Comparison of ENCODE assay signal across 9 mouse cellular contexts in the genomic region with DNA sequence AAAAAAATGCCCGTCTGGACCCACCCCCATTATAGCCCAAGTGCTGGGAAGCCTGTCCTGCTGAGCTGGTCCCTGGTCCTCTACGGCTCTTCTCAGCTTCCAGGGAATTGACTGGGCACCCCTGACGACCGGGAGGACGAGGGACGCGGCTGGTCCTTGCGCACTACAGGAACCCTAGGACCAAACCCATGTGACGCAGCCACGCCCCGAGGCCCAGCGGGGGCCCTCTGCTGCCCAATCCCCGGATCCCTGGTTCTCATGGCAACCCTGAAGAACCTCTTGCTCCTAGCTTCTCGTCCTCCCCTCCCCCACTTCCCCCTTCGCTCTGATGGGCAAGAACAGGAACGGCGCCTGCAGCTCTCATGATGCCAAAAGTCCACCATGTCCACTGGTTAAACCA. TPM values are rescaled to one million over a fixed set of nuclear protein-coding genes. Genes with fewer than 3 reads are reported as not detected.
A peak's percentile ranks its signal among the peaks of the same experiment; 100 is the strongest.
DNase-seq lines count a peak whose midpoint lies in the region; ATAC-seq and TF ChIP-seq lines count a peak whose summit lies in the region.
"Had no signal": no experiment of that assay in that cellular context is flagged by ENCODE, and none has a peak within 500 bp of the region (broad histone marks: within the 10 kb centered on the region; RNA-seq: fewer than 3 reads in every experiment).

No protein-coding gene starts in this region.

- H3K27me3 ChIP-seq in embryonic facial prominence, embryonic 10.5 days (replicated peaks; ENCODE audit: low read depth, poor library complexity, severe bottlenecking), result peaks cover 100% of the 10 kb centered on the region
- H3K27me3 ChIP-seq in intestine, embryonic 14.5 days (replicated peaks; ENCODE audit: control insufficient read depth, insufficient read depth, low read length), result peaks cover 87% of the 10 kb centered on the region
- H3K27me3 ChIP-seq in liver, postnatal 0 days (ENCODE audit: insufficient read depth, low read length), result peaks cover 41% of the 10 kb centered on the region
- H3K27me3 ChIP-seq in stomach, postnatal 0 days (ENCODE audit: control insufficient read depth, insufficient read depth, low read length), result peaks cover 9% of the 10 kb centered on the region; the same call in 1 of the 2 replicates

- H3K9me3 ChIP-seq in embryonic facial prominence, embryonic 10.5 days, result peaks cover 62% of the 10 kb centered on the region
- H3K9me3 ChIP-seq in intestine, embryonic 14.5 days (ENCODE audit: control insufficient read depth, low read length), result peaks cover 43% of the 10 kb centered on the region
- peaks cover 4% of the 10 kb centered on the region; the same call in 1 of the 2 replicates for H3K9me3 ChIP-seq in liver, postnatal 0 days (ENCODE audit: low read length)
- peaks cover 14% of the 10 kb centered on the region; the same call in 1 of the 2 replicates for H3K9me3 ChIP-seq in stomach, postnatal 0 days (ENCODE audit: control insufficient read depth, low read length)

- no peak for TF ChIP-seq CTCF in liver, postnatal 0 days (IDR thresholded peaks at IDR 0.05; ENCODE audit: low read depth)
- no peak for TF ChIP-seq CTCF in stomach, postnatal 0 days (IDR thresholded peaks at IDR 0.05; ENCODE audit: low read depth)

- no peak for TF ChIP-seq EP300 in liver, postnatal 0 days (IDR thresholded peaks at IDR 0.05; ENCODE audit: low read depth)
- no peak for TF ChIP-seq EP300 in stomach, postnatal 0 days (optimal IDR thresholded peaks at IDR 0.05)

- peaks cover 99% of the 10 kb centered on the region for H3K36me3 ChIP-seq in embryonic facial prominence, embryonic 10.5 days (replicated peaks)
- H3K36me3 ChIP-seq in intestine, embryonic 14.5 days (ENCODE audit: control insufficient read depth, insufficient read depth, low read length), result peaks cover 51% of the 10 kb centered on the region
- no peaks in the 10 kb centered on the region for H3K36me3 ChIP-seq in liver, postnatal 0 days (replicated peaks; ENCODE audit: insufficient read depth, low read length)
- H3K36me3 ChIP-seq in stomach, postnatal 0 days (ENCODE audit: control insufficient read depth, insufficient read depth, low read length), result no peaks in the 10 kb centered on the region

- no peak overlapping the region for H3K27ac ChIP-seq in embryonic facial prominence, embryonic 10.5 days (replicated peaks)
- no peak overlapping the region for H3K27ac ChIP-seq in intestine, embryonic 14.5 days (ENCODE audit: low read depth)
- H3K27ac ChIP-seq in liver, postnatal 0 days (ENCODE audit: low read depth), result no peak overlapping the region
- no peak overlapping the region for H3K27ac ChIP-seq in stomach, postnatal 0 days (replicated peaks)
- H3K27ac ChIP-seq: macrophage had no signal

- no peak overlapping the region for H3K9ac ChIP-seq in intestine, embryonic 14.5 days (ENCODE audit: low read length)
- H3K9ac ChIP-seq in liver, postnatal 0 days (replicated peaks), result no peak overlapping the region
- no peak overlapping the region for H3K9ac ChIP-seq in stomach, postnatal 0 days (ENCODE audit: low read length)

- WGBS in embryonic facial prominence, embryonic 10.5 days, result 55% methylated on average over 17 of the region's 17 CpGs
- 68% methylated on average over 17 of the region's 17 CpGs for WGBS in intestine, embryonic 14.5 days
- 52% methylated on average over 17 of the region's 17 CpGs for WGBS in liver, postnatal 0 days (ENCODE audit: insufficient replicate concordance)
- WGBS in stomach, postnatal 0 days, result 51% methylated on average over 17 of the region's 17 CpGs

- H3K4me2 ChIP-seq in intestine, embryonic 14.5 days (ENCODE audit: low read length), result 0 out of 2 replicates have a peak overlapping the region, but pooled peaks have one; percentile 30
- peak overlapping the region; percentile 37; the same call in 1 of the 2 replicates for H3K4me2 ChIP-seq in liver, postnatal 0 days (ENCODE audit: low read depth, low read length)
- peak overlapping the region; percentile 45; the same call in 1 of the 2 replicates for H3K4me2 ChIP-seq in stomach, postnatal 0 days (replicated peaks; ENCODE audit: low read depth)

- DNase-seq in kidney, postnatal 10 days, result peak; percentile 23
- no peak for DNase-seq in kidney, adult 8-10 months
- DNase-seq in embryonic facial prominence, embryonic 10.5 days (ENCODE audit: low spot score), result peak; percentile 27
- DNase-seq in intestine, embryonic 14.5 days (ENCODE audit: low spot score), result no peak
- DNase-seq in liver, postnatal 0 days, result no peak
- no peak for DNase-seq in stomach, postnatal 0 days (ENCODE audit: low spot score)
- no peak for DNase-seq in thymus, adult 18-20 months
- no peak for DNase-seq in lung, postnatal 10 days

- 0 out of 2 replicates have a peak, but pooled peaks cover 3% of the 10 kb centered on the region for H3K4me1 ChIP-seq in embryonic facial prominence, embryonic 10.5 days
- no peaks in the 10 kb centered on the region for H3K4me1 ChIP-seq in intestine, embryonic 14.5 days (replicated peaks; ENCODE audit: control insufficient read depth, insufficient read depth, low read length)
- H3K4me1 ChIP-seq in liver, postnatal 0 days (ENCODE audit: insufficient read depth), result peaks cover 3% of the 10 kb centered on the region; the same call in 1 of the 2 replicates
- no peaks in the 10 kb centered on the region for H3K4me1 ChIP-seq in stomach, postnatal 0 days (replicated peaks; ENCODE audit: control insufficient read depth, insufficient read depth)

- ATAC-seq in intestine, embryonic 14.5 days (replicated peaks; ENCODE audit: low FRiP score, low TSS enrichment, low read depth), result no peak; the same call in 1 of the 2 replicates
- no peak for ATAC-seq in liver, postnatal 0 days
- 0 out of 2 replicates have a peak, but pooled peaks have one; percentile 1 for ATAC-seq in stomach, postnatal 0 days (ENCODE audit: low FRiP score, low TSS enrichment)

- H3K4me3 ChIP-seq in embryonic facial prominence, embryonic 10.5 days, result peak overlapping the region; percentile 44; the same call in 1 of the 2 replicates
- H3K4me3 ChIP-seq in intestine, embryonic 14.5 days (ENCODE audit: low read depth, low read length), result 0 out of 2 replicates have a peak overlapping the region, but pooled peaks have one; percentile 4
- H3K4me3 ChIP-seq in liver, postnatal 0 days (ENCODE audit: low read depth, low read length), result 0 out of 2 replicates have a peak overlapping the region, but pooled peaks have one; percentile 4
- H3K4me3 ChIP-seq in stomach, postnatal 0 days (ENCODE audit: low read depth, low read length), result no peak overlapping the region; the same call in 1 of the 2 replicates

RNA-seq across cellular contexts. Expression of gene Grb10, which starts 11.8 kb away (rescaled TPM):
- polyA plus RNA-seq in embryonic facial prominence, embryonic 10.5 days (2016; fragmentation: Nextera tagmentation; extraction: Ambion mirVana), result 637 and 676 TPM in 2 replicates
- polyA plus RNA-seq in intestine, embryonic 14.5 days (2014; fragmentation: Nextera tagmentation; extraction: Ambion mirVana), result 232 and 233 TPM in 2 replicates
- polyA plus RNA-seq in liver, postnatal 0 days (2015; fragmentation: Nextera tagmentation; extraction: Ambion mirVana), result 113 and 121 TPM in 2 replicates
- 57.3 and 64.7 TPM in 2 replicates for polyA plus RNA-seq in stomach, postnatal 0 days (2015; fragmentation: Nextera tagmentation; extraction: Ambion mirVana)
- polyA plus RNA-seq: macrophage had no signal

Comparison
In these comparisons a context has a peak if more than half of its experiments do, and no peak if none do; other contexts are left out.
1. DNase-seq: peak in kidney, postnatal 10 days (single experiment) and embryonic facial prominence, embryonic 10.5 days (single experiment); none in kidney, adult 8-10 months (0 of 2), intestine, embryonic 14.5 days (single experiment), liver, postnatal 0 days (single experiment), stomach, postnatal 0 days (single experiment), thymus, adult 18-20 months (0 of 2) and lung, postnatal 10 days (single experiment).
2. Peak in every context shown above with its lines, with median percentiles within 50 percentile points of each other: H3K4me2 ChIP-seq.